ENCODE assay signal across 17 mouse cellular contexts in genomic region chr5:54019546-54019945, GRCm38 (mm10). TPM values are rescaled to one million over a fixed set of nuclear protein-coding genes. Genes with fewer than 3 reads are reported as not detected.
DNase-seq lines count a peak whose midpoint lies in the region; ATAC-seq lines count a peak whose summit lies in the region.
"Had no signal": no experiment of that assay in that cellular context is flagged by ENCODE, and none has a peak within 500 bp of the region (broad histone marks: within the 10 kb centered on the region; RNA-seq: fewer than 3 reads in every experiment).

No protein-coding gene starts in this region.

- H3K9me3 ChIP-seq in kidney, embryonic 15.5 days (replicated peaks), result no peaks in the 10 kb centered on the region
- no peaks in the 10 kb centered on the region for H3K9me3 ChIP-seq in forebrain, embryonic 16.5 days (ENCODE audit: control insufficient read depth, low read length)
- H3K9me3 ChIP-seq: hindbrain, embryonic 12.5 days; neural tube, embryonic 15.5 days had no signal

- H3K27ac ChIP-seq in kidney, embryonic 15.5 days, result peak overlapping the region; percentile 32; the same call in 1 of the 2 replicates
- H3K27ac ChIP-seq in forebrain, embryonic 16.5 days (ENCODE audit: low read length), result no peak overlapping the region
- H3K27ac ChIP-seq: hindbrain, embryonic 12.5 days; macrophage; neural tube, embryonic 15.5 days had no signal

- H3K27me3 ChIP-seq in kidney, embryonic 15.5 days, result no peaks in the 10 kb centered on the region
- H3K27me3 ChIP-seq in forebrain, embryonic 16.5 days (replicated peaks; ENCODE audit: control insufficient read depth, insufficient read depth, low read length), result no peaks in the 10 kb centered on the region
- H3K27me3 ChIP-seq: hindbrain, embryonic 12.5 days; neural tube, embryonic 15.5 days had no signal

- intact Hi-C loops in gastrocnemius, postnatal 14 days (cut with DNase I; ENCODE audit: low total_unique reads), result no loop called here

- no peak overlapping the region for H3K4me3 ChIP-seq in kidney, embryonic 15.5 days (replicated peaks)
- H3K4me3 ChIP-seq in forebrain, embryonic 16.5 days (replicated peaks; ENCODE audit: low read length), result no peak overlapping the region
- H3K4me3 ChIP-seq: erythroblast, embryonic 14.5 days; hindbrain, embryonic 12.5 days; neural tube, embryonic 15.5 days had no signal

- no peaks in the 10 kb centered on the region for H3K36me3 ChIP-seq in kidney, embryonic 15.5 days
- no peaks in the 10 kb centered on the region for H3K36me3 ChIP-seq in forebrain, embryonic 16.5 days (ENCODE audit: control insufficient read depth, insufficient read depth)
- H3K36me3 ChIP-seq: hindbrain, embryonic 12.5 days; neural tube, embryonic 15.5 days had no signal

- no peak for DNase-seq in kidney, postnatal 10 days
- peak; percentile 33 for DNase-seq in CD4-positive, CD25-positive, alpha-beta regulatory T cell, adult 2 months (ENCODE audit: low read depth, low spot score)
- DNase-seq in T-cell, adult 2 months (ENCODE audit: low spot score), result peak; percentile 14
- no peak for DNase-seq in left cerebral cortex, adult 11 months (ENCODE audit: low spot score)
- DNase-seq in gastrocnemius, postnatal 14 days, result no peak
- DNase-seq: adrenal gland, postnatal 14 days; forebrain, postnatal 0 days; kidney, adult 11 months; spleen, adult 18-20 months; thymus, postnatal 4 days had no signal

- no peak overlapping the region for H3K9ac ChIP-seq in kidney, embryonic 15.5 days
- H3K9ac ChIP-seq in forebrain, embryonic 16.5 days (replicated peaks; ENCODE audit: low read depth, low read length), result no peak overlapping the region
- H3K9ac ChIP-seq: forebrain, postnatal 0 days; hindbrain, embryonic 12.5 days; neural tube, embryonic 15.5 days had no signal

- H3K4me1 ChIP-seq in kidney, embryonic 15.5 days, result peaks cover 10% of the 10 kb centered on the region
- no peaks in the 10 kb centered on the region for H3K4me1 ChIP-seq in forebrain, embryonic 16.5 days (replicated peaks; ENCODE audit: control insufficient read depth, insufficient read depth, low read length)
- H3K4me1 ChIP-seq: hindbrain, embryonic 12.5 days; neural tube, embryonic 15.5 days had no signal

- WGBS in kidney, embryonic 15.5 days, result 37% methylated on average over 4 of the region's 4 CpGs
- 77% methylated on average over 4 of the region's 4 CpGs for WGBS in forebrain, embryonic 16.5 days

- no peak for ATAC-seq in kidney, embryonic 15.5 days (replicated peaks; ENCODE audit: low FRiP score)
- ATAC-seq in megakaryocyte progenitor cell, adult 5-6 weeks (replicated peaks; ENCODE audit: poor library complexity), result peak; percentile 79
- no peak for ATAC-seq in forebrain, embryonic 16.5 days
- ATAC-seq: forebrain, postnatal 0 days had no signal

- no peak overlapping the region for H3K4me2 ChIP-seq in kidney, embryonic 15.5 days
- no peak overlapping the region for H3K4me2 ChIP-seq in forebrain, embryonic 16.5 days (ENCODE audit: low read length)
- H3K4me2 ChIP-seq: hindbrain, embryonic 12.5 days; neural tube, embryonic 15.5 days had no signal

RNA-seq across cellular contexts. Expression of gene Stim2, which starts 21.2 kb away (rescaled TPM):
- 19.6 and 22.6 TPM in 2 replicates for polyA plus RNA-seq in kidney, embryonic 15.5 days (2015; fragmentation: Nextera tagmentation; extraction: Ambion mirVana)
- 19.6 and 20.6 TPM in 2 replicates for total RNA-seq in megakaryocyte progenitor cell, adult 5-6 weeks (2015)
- total RNA-seq in megakaryocyte progenitor cell, adult 5-6 weeks (2017), result 20.2 and 21.7 TPM in 2 replicates
- 23.2 and 36.1 TPM in 2 replicates for polyA plus RNA-seq in forebrain, embryonic 16.5 days (2015; fragmentation: Nextera tagmentation; extraction: Ambion mirVana)
- 10 to 100 TPM; 30.6 to 34.1 TPM for total RNA-seq in gastrocnemius, postnatal 14 days (2021)

Comparison
In these comparisons a context has a peak if more than half of its experiments do, and no peak if none do; other contexts are left out.
1. DNase-seq: peak in CD4-positive, CD25-positive, alpha-beta regulatory T cell, adult 2 months (single experiment) and T-cell, adult 2 months (single experiment); none in kidney, postnatal 10 days (single experiment), left cerebral cortex, adult 11 months (single experiment) and gastrocnemius, postnatal 14 days (single experiment).